Mouse (Mus musculus) left cerebral cortex, postnatal 25 days (tissue): ENCODE results near the gene Tspan2. TPM values are rescaled to one million over a fixed set of nuclear protein-coding genes. Genes with fewer than 3 reads are reported as not detected.
A peak's percentile ranks its signal among the peaks of the same experiment; 100 is the strongest.

Experiments used
- DNase-seq, 2 experiments: peaks; one replicate each; pipeline ENCODE4 v3.0.0; 2022; ENCODE audit warnings: low spot score in 2 of 2, mixed read lengths in 1 of 2
- intact Hi-C: fragments of 180-260 bp; cut with DNase I; formaldehyde crosslinking; loops from one replicate; pipeline ENCODE4 v1.15.1; 2025
- total RNA-seq, 2 experiments: library from RNA; stranded (reverse); gene quantifications; 2 replicates each; pipeline ENCODE4 v1.2.3; 2021

The Tspan2 gene
- total RNA-seq, 2 experiments from 2014 or later = 89.2 to 105 TPM

DNA sequence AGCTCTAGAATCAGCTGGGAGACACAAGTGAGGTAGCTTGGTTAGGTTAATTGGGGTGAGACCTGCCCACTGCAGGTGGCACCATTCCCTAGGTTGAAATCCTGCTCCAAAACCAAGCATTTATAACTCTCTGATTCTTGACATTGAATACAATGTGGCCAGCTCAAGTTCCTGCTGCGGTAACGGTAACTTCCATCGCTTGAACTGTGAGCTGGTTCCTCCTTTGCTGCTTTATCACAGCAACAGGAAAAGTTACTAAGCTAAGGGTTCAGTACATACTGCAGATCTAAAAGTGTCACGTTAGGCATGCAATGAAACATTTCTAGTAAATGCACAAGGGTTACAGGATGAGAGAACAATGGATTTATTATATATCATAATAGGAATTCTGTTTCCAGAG is 1.7 kb upstream of the Tspan2 start:
- no peak for DNase-seq
- intact Hi-C loops = no loop called here

DNA sequence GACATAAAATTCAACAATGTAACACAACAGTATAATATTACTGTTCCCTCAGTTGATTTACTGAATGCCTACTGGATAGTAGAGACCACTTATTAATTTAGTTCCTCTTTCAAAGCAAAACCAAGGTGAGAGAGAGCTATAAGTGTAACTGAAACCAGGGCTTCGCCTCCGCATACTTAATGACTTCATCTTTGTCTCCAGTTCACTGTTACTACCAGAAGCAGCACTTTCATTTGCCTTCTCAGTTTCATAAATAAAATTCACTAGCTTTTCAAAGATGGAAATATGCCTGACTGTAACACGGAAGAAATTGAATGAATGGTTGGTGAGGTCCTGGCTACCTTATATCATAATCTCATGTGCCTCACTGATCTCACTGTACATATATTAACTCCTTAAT is 1.3 kb upstream of the Tspan2 start:
- intact Hi-C loops = no loop called here
- DNase-seq = no peak

DNA sequence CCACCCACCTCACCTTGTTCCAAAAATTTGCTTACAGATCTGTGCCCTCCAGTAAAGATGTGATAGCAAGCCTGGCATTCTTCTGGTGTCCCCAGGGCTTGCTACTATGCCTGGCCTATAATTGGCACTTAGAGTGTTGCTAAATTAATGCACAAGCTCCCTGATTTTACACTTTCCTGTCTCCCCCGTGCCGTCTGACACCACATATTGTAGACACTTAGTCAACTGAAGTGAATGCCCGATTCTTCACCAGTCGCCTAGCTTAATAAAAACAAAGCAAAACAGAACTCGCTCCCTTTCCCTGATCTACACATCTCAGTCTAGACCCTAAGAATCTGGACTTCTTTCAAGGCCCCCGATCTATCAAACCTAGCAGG is 405 bp upstream of the Tspan2 start:
- DNase-seq = peak in 1 of 2 experiments; percentile 35
- intact Hi-C loops = no loop called here

DNA sequence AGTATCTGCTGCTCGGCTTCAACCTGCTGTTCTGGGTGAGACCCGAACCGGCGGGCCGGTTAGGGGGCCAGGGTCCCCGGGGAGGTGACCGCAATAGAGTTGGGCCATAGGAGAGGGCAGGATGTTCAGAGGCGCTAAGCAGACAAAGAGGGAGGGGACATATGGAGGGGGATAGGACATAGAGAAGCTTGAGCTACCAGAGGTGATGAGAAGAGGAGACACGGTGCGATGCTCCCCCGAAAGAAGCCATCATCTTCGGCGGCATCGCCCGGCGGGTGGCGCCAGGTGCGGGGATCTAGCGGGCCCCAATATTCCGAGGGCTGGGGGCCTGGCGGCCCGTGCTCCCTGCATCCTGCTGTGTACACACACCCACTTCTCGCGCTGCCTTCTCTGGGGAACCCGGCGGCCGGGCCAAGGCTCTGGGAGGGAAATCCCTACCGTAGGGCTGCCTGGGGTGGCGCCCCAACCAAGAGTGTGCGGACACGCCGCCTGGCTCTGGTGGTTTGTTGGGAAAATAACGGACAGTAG is 766 bp downstream of the Tspan2 start:
- DNase-seq = no peak
- intact Hi-C loops = no loop called here

DNA sequence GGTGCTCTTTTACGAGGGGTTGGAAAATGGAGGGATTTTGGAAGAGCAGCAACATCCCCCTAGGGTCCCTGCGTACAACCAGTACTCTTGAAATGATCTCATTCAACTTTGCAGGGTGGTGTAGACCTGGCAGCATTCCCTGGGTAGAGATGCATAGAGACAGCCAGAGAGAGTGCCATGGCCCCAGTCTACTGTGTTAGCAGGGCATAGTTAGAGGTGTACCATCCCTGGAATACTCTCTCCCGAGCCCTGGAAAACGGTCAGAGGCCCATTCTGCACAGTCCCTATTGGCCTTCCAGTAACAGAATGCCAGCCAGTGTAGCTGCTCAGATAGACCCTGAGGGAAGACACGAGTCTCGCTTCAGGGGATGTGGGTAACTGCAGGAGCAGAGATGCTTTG is 1.3 kb downstream of the Tspan2 start:
- intact Hi-C loops = no loop called here
- no peak for DNase-seq

DNA sequence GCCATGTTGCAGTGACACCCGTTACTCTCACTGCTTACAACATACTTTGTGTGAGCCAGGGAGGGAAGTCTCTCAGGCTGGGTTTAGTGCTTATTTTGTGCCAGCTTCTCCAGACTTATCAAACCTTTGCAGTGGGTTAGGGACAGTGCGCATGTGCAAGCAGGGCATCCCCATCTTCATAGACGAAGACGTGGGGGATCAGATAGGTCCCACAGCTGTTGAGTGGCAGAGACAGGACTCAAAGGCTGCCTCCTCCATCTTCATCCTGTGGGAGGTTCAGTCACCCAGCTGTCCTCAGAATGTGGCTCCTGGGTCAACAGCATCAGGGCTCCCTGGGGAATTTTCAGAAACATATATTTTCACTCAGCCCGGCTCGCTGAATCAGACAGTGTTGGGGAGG is 2.1 kb downstream of the Tspan2 start:
- intact Hi-C loops = no loop called here
- no peak for DNase-seq

DNA sequence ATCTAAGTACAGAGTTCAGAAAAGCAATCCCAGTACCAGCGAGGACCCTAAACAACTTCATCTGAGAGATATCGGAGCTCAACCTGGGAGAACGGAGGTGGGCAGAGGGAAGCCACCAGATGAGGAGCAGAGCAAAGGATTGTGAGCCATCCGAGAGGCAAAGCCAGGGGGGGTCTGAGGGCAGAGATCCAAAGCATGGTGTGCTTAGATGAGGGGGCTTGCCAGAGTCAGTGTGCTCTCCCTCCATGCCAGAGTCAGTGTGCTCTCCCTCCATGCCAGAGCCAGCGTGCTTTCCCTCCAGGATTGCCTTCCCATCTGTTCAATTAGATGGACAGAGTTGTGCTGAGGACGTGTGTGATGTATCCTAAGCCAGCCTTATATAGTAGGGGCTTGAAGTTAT is 2.8 kb downstream of the Tspan2 start:
- intact Hi-C loops = no loop called here
- no peak for DNase-seq

DNA sequence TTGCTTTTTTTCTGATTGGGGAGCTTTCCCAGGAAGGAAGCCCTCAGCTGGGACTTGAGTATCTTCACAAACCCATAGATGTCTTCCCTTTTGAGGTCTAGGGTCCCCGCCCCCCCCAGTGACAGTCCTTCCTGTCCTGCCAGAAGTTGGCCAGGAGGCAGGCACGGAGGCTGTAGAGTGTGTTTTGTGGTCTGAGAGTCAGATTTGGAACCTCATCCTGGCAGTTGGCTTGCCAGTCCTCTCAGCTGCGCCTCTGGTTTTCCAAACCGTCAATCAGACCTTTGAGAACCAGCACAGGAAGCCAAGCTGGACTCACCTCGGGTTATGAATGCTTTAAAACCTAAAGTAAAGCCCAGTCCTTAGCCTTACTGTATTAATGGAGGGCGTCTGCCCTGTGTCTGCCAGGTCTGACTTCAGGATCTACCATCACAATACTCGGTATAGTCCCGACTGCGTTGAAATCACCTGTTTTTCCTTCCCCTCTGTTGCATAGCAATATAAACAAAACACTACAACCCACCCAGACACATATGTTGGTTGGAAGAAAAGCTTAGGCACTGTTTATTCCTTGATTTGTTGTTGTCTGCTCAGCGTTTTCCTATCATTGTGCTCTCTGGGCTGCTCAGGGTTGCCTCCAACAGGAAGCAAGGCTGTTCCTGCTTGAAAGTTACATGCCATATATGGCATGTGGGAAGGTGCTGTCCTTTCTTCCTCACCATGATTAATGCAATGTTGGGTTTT is 4.0 kb downstream of the Tspan2 start:
- intact Hi-C loops = no loop called here
- no peak for DNase-seq

DNA sequence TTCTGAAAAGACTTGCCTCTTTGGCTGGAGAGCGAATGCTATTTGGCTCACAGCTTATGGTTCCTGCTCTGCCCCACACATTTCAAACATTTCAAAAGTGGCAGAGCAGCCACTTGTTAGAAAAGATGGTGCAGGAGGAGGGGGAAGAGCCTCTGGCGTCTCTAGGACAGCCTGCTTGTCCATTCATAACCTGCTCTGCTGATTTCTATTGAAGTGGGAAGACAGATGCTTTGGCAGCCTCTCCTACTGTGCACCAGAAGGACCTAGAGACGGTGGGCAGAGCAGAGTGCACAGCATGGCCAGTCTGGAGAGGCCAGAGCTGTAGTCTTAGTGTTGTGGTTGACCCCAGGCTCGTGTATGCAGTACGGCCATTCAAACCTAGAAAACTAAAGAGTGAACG is 4.6 kb downstream of the Tspan2 start:
- DNase-seq = no peak
- intact Hi-C loops = no loop called here

DNA sequence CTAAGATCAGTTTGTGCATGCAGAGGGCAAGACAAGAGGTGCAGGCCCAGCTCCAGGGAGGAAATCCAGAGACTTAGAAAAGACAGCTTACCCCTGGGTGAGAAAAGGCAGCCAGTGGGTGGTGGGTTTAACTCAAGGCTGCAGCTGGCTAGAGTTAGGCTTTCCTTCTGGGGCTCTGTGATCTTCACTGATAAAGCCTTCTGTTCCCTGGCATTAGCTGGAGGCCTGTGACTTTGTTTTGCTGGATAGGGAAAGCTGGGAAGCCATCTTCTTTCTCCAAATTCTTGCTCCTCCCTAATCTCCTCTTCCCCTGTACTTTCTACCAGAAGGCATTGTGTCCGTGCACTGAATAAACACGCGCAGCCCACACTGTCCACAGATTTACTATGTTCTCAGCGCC is 8.4 kb downstream of the Tspan2 start:
- intact Hi-C loops = no loop called here
- no peak for DNase-seq

DNA sequence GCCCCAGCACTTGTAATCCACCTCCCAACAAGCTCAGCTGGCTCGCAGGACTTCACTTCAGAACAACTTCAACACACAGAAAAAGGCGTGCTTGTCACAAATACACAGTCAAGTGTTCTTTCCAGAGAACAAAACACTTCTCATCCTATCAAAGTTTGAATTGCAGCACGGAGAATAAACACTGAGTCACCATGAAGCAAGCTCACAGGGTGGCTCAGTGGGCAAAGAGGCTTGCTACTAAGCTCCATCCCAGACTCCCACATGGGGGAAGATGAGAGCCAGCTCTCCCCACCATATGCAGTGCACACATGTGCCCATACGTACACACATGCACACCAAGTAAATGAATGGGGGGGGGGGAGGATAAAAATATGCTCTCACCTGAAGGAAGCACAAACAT is 8.9 kb downstream of the Tspan2 start:
- intact Hi-C loops = no loop called here
- no peak for DNase-seq

DNA sequence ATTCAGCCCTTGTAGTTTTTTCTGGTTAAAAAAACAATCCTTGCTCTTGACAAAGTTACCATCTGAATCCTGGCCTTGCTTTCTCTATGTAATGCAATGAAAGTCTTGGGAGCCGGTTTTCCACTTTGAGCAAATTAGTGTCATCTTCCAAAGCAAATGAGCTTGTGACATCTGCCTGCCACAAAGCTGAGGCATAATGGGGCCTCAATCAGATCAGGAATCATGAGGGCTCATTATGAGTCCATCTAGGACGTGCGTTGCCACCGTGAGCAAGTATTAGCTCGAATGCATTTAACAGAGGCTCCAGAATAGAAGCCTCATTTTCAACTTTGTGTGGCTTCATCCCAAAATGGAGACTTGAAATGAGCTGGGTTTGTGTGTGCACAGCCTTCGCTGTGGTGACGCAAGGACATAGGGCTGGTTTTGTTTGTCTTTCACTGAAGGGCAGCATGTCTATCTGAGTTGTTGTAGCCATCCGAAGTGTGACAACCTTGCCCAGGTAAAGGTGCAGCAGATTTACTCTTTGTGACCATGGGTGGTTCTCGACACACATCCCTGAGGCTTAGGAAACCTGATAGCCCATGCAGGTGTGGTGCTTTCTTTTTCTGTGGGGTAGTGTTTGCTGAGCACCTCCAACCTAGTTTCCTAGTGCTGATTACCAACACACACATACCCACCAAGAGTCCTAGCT is 9.6 kb downstream of the Tspan2 start:
- no peak for DNase-seq
- intact Hi-C loops = no loop called here

DNA sequence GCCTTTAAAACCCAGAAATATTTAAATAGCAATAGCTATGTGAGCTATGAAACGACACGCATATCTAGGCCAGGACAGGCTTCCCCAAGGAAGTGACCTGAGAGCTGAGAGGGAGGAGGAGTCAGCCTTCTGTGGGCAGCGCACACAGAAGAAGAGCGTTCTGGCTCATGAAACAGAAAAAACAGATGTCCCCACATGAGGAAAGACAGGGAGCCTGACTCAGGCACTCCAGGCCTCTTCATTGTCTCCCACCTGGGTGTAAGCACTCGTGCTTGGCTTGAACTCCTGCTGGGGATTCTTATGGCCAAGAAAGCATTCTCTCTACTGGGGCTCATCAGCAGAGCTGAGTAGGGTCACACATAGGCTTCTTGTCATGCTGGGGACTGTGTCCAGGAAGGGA is 10.3 kb downstream of the Tspan2 start:
- intact Hi-C loops = no loop called here
- DNase-seq = peak in 1 of 2 experiments; percentile 16

DNA sequence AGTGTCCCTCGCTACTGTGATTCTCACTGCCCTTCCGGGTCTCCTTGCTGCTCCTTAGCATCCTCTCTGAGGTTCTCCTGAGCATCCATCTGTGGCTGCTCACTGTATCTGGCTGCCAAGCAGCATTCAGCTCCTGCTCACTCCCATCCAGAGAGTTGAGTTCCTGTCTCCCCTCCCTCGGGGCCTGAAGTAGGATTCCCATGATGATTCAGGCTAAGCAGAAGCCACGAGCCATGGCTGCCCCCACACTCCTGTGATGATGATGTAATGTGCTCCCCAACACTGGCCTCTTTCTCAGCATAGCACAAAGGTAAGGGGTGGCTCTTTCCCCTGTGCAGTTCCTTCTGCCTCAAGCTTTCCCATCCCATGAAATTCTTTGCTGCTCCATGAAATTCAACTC is 11.8 kb downstream of the Tspan2 start:
- DNase-seq = no peak
- intact Hi-C loops = no loop called here

DNA sequence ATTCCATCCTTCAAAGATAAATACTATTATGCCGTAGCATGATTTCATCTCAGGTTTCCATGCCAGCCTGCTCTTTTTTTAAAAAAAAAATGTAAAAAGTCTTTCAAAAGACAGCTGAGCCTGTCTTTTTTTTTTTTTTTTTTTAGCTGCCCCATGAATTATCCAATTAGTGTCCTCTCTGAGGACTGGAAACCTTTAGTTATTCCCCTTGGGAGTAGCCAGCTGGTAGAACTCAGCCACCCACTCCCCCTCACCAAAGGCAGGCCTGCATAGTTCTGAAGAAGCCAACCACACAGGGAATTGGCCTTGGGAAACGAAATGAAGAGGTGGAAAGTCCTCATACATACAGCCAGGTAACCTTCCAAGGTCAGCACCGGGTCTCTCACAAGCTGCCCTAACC is 13.7 kb downstream of the Tspan2 start:
- intact Hi-C loops = no loop called here

DNA sequence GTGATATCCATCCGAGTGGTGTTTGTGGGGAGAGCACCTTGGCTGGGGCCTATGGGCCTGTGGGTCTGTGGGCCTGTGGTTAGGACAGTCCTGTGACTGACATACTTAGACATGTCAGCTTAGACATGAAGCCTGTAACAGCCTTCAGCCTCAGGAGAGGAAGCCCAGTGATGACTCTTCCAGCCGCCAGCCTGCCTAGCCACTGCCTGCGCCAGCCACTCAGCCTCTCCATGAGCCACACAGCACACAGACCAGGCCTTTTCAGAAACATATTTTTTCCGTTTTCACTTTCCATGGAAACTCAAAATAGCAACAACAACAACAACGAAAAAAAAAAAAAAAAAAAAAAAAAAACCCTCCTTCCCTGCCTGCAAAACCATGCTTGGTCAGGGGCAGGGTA is 14.4 kb downstream of the Tspan2 start:
- intact Hi-C loops = no loop called here
- DNase-seq = no peak

More for the DNA sequence above, 13.7 kb downstream of the Tspan2 start:
- DNase-seq = no peak

DNA sequence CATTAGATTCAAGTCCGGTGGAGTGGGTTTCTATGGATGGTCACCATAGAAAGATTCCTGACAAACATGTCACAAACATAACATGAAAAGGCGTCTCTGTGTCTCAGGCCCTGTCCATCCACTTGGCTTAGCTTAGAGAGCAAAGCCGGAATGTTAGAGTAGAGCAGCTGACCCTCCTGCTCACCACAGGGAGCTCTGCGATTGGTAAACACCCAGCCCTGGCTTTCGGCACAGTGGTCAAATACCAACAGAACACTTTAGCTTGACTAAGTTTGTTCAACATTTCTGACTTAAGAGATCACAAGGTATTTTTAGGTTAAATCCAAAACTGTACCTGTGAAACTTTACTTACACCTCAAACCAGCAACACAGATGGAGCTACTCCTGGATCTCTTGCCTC is 16.8 kb downstream of the Tspan2 start:
- DNase-seq = no peak
- intact Hi-C loops = no loop called here

DNA sequence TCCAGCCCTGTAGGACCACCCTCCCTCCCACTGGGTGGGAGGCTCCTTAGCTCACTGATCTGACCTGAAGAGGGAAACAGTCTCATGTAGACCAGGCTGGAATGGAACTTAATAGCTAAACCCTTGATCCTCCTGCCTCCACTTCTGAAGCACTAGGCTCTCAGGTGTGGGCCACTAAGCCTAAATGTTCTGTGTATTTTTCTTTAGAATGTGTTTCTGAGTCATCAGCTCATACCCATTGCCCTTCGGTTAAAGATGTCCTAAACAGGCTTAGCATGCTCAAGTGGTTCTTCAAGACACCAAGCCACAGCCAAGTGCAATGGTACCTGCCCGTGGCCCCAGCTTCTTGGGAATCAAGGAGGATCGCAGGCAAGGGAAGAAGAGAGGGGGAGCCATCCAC is 17.2 kb downstream of the Tspan2 start:
- no peak for DNase-seq
- intact Hi-C loops = no loop called here

DNA sequence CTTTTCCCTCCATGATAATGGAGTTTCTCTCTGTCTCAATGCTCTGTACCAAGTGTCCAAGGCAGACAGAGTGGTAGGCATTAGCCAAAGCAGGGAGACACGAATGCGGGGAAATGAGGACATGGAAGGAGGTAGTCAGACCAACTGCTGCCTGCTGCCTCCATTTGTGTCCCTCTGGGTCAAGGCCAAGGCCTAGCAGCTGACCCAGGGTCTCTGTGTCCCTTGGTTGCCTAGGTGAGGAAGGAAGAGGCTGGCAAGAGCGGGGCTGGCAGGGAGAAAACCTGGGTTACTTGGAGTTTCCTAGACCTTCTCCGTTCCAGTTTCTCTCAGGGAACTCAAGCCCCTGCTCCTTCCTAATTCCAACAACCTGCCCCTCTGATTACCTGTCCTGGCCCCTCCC is 17.7 kb downstream of the Tspan2 start:
- intact Hi-C loops = no loop called here
- no peak for DNase-seq

DNA sequence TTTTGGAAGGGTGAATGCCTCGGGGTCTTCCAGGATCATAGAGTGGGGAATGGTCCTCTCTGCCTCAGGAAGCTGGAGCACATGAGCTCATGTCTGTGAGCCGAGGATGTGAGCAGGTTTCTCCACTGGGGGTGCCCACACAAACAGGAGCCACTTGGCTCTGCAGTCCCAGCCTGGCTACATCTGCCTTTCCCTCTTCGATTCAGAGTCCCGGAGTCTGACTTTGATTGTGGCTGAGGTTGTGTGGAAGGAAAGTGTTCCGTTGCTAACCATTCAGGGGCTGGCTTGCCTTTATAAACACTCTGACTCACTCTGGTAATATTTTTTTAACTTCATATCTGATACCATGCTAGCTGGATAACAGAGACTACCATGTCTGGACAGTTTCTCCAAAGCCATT is 18.1 kb downstream of the Tspan2 start:
- intact Hi-C loops = no loop called here
- no peak for DNase-seq

DNA sequence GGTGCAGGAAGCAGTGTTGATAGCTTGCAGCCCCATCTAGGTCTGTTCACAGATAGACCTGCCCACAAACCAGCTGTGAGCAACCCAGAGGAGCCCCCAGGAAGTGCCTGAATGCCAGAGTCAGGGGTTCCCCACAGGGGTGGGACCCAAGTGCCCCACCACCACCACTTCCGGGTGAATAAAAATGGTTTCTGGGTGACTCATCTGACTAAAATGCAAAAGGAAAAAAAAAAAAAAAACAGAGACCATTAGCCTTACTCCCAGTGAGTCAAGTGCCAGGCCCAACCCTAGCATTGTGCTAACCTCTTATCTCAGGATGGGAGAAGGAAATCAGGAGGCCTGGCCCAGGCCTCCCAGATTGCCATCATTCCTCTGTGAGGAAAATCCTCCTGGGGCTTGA is 21.5 kb downstream of the Tspan2 start:
- intact Hi-C loops = no loop called here
- DNase-seq = no peak
